Mouse (Mus musculus): Measurements from ENCODE around the gene Srbd1.

The Srbd1 gene

GRCm38 (mm10) chr17:86034641-86035040, 110.3 kb downstream of the Srbd1 start:
- no peak for DNase-seq (ENCODE audit: low spot score)

GRCm38 (mm10) chr17:86032113-86032714, 112.8 kb downstream of the Srbd1 start:
- DNase-seq (ENCODE audit: low spot score): no peak

- DNase-seq (ENCODE audit: low spot score): no peak
These were observed 115.0 kb downstream of the Srbd1 start for GRCm38 (mm10) chr17:86030016-86030415.

GRCm38 (mm10) chr17:86029175-86029574, 115.8 kb downstream of the Srbd1 start:
- no peak for DNase-seq (ENCODE audit: low spot score)

- DNase-seq (ENCODE audit: low spot score): no peak
These were observed 117.3 kb downstream of the Srbd1 start for GRCm38 (mm10) chr17:86027577-86028199.

- DNase-seq (ENCODE audit: low spot score): no peak
These were observed 120.4 kb downstream of the Srbd1 start for GRCm38 (mm10) chr17:86024589-86024988.

GRCm38 (mm10) chr17:86022366-86022765, 122.6 kb downstream of the Srbd1 start:
- DNase-seq (ENCODE audit: low spot score): no peak

- no peak for DNase-seq (ENCODE audit: low spot score)
These were observed 123.2 kb downstream of the Srbd1 start for GRCm38 (mm10) chr17:86021815-86022214.

GRCm38 (mm10) chr17:86021231-86021630, 123.7 kb downstream of the Srbd1 start:
- no peak for DNase-seq (ENCODE audit: low spot score)

- no peak for DNase-seq (ENCODE audit: low spot score)
These were observed 125.2 kb downstream of the Srbd1 start for GRCm38 (mm10) chr17:86019793-86020192.

GRCm38 (mm10) chr17:86014246-86014645, 130.7 kb downstream of the Srbd1 start:
- DNase-seq (ENCODE audit: low spot score): no peak

GRCm38 (mm10) chr17:86012576-86012975, 132.4 kb downstream of the Srbd1 start:
- DNase-seq (ENCODE audit: low spot score): no peak

GRCm38 (mm10) chr17:86011849-86012248, 133.1 kb downstream of the Srbd1 start:
- DNase-seq (ENCODE audit: low spot score): no peak

GRCm38 (mm10) chr17:86008401-86008800, 136.6 kb downstream of the Srbd1 start:
- no peak for DNase-seq (ENCODE audit: low spot score)

- DNase-seq (ENCODE audit: low spot score): no peak
These were observed 142.9 kb downstream of the Srbd1 start for GRCm38 (mm10) chr17:86002113-86002512.

- no peak for DNase-seq (ENCODE audit: low spot score)
These were observed 143.3 kb downstream of the Srbd1 start for GRCm38 (mm10) chr17:86001667-86002066.

- peak; percentile 39 for DNase-seq (ENCODE audit: low spot score)
These were observed 149.2 kb downstream of the Srbd1 start for GRCm38 (mm10) chr17:85995727-85996126.

GRCm38 (mm10) chr17:85995086-85995485, 149.9 kb downstream of the Srbd1 start:
- DNase-seq (ENCODE audit: low spot score): no peak

GRCm38 (mm10) chr17:85989058-85989769, 155.8 kb downstream of the Srbd1 start:
- no peak for DNase-seq (ENCODE audit: low spot score)

GRCm38 (mm10) chr17:85987531-85987930, 157.4 kb downstream of the Srbd1 start:
- DNase-seq (ENCODE audit: low spot score): no peak

GRCm38 (mm10) chr17:85986624-85987023, 158.4 kb downstream of the Srbd1 start:
- DNase-seq (ENCODE audit: low spot score): no peak

- DNase-seq (ENCODE audit: low spot score): no peak
These were observed 158.8 kb downstream of the Srbd1 start for GRCm38 (mm10) chr17:85986181-85986580.

GRCm38 (mm10) chr17:85985131-85985530, 159.8 kb downstream of the Srbd1 start:
- DNase-seq (ENCODE audit: low spot score): no peak
